Mouse (Mus musculus) A20 (cell line): ENCODE measurements around the gene Cenpx.

Source experiments
- DNase-seq: peaks from one replicate; pipeline ENCODE4 v3.0.0-alpha.2; 2011; ENCODE audit warnings: low read depth, low spot score

Gene Cenpx

DNA sequence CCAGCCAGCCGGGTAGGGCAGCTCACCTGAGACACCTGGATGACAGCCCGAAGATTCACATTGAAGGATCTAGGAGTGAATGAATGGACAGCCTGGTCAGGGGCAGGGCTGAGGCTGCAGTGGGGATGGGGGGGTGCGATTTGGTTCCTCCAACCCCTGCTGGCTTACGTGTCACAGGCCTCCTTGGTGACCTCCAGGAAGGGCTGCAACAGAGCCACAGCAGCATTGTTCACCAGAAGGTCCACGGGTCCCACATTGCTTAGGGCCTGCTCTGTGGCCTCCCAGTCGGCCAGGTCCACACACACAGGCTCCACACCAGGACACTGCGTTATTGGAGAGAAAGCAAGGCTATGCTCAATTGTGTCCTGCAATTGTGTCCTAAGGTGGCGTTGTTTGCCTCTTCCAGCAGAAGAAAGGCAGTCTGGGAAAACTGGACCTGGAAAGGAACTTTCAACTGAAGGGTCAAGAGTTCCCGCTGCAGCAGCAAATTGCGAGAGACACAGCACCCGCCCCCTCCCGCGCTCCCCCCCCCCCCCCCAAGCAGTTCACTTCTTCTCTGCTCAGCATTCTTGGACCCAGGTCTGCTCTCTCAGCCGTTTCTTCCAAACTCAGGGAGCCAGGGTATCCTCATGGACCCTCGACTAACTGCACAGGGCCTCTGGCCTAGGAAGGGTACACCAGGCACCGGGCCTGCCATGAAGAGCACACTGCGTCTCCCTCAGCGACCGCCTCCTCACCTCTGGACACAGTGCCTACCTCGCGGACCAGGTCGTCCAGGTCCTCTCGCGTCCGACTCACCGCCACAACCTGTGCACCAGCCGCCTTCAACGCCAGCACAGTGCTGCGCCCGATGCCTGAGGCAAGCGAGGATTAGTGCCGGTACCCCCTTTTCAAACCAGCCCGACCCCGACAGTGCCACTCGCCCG is 13.0 kb upstream of the Cenpx start:
- DNase-seq = no peak

GRCm38 (mm10) chr11:120723509-120723908 is 10.0 kb upstream of the Cenpx start:
- no peak for DNase-seq

DNA sequence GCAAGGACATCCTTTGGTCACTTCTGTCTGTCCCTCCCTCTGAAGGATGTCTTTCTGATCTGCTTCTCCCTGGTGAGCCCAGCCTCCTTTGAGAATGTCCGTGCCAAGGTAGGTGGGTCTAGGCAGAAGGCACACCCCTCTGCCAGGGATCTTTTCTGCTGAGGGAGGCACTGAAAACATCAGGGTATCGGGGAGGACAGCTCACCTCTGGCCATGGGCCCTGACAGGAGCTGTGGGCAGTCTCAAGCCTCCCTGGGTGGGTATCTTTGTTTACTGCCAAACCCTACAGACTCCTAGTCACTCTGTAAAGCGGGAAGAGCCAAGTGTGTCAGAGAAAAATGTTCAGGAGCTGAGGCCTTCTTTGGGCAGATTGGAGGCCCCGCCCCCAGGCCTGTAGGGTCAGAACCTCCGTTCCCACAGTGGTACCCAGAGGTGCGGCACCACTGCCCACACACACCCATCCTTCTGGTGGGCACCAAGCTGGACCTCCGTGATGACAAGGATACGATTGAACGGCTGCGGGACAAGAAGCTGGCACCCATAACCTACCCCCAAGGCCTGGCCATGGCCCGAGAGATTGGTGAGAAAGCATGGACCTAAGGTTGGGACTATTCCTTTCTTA is 9.3 kb upstream of the Cenpx start:
- no peak for DNase-seq

GRCm38 (mm10) chr11:120722067-120722630 is 8.6 kb upstream of the Cenpx start:
- no peak for DNase-seq

DNA sequence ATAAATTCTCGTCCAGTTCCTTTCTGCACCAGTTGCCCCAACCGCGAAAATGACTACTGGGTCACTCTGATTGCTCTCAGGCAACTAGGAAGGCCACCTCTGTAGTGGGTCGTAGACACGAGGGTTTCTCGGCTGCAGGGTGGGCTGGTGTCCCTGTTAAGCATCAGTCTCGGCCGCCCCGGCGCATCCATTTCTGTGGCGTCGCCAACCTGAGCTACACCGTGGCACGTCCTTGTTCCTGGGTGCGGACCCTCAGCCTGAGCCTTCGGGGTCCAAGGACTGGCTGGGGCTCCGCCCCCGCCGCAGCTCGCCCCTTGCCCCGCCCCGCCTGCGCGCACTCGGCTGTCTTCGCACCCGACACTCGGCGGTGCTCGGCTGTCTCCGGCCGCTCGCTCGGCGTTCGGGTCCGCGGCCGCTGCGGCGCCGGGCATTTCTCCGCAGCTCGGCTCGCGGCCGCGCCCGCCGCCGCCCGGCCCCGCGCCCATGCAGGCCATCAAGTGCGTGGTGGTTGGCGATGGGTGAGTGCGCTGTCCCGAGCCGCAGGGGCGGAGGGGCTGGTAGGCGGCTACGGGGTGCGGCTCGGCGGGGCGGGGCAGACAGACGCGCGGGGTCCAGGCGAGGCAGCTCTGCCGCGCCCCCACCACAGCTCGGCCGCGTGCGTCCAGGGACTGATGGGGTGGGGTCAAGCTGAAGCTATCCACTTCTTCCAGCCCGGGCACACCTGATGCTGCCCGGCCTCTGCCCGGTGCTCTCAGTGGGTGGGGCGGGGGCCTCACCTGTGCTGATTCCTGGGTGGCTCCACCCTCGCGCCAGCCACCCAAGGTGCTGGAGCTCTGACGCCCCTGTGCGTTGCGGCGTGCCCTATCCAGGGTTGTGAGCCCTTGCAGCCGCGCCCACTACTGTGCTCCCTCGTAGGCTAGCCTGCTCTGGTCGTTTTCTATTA is 7.9 kb upstream of the Cenpx start, which contains the start of gene Rac3:
Gene Rac3 (plus strand): TSS at position 347 of the 943 bp plus-strand sequence.
- no peak for DNase-seq

DNA sequence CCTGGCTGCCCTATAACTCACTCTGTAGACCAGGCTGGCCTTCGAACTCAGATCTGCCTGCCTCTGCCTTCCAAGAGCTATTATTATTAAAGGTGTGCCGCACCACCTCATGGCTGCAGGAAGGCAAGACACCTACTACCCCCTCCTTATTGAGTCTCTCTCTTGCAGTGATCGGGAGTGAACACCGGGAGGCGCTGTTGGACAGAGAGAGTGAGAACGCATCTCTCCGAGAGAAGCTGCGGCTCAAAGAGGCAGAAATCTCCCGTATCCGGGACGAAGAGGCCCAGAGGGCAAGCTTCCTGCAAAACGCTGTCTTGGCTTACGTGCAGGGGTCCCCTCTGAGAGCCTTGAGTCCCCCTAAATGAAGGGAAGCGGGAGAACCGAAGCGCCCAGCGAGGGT is 6.9 kb upstream of the Cenpx start:
- DNase-seq = peak; percentile 61

GRCm38 (mm10) chr11:120719841-120720376 is 6.4 kb upstream of the Cenpx start:
- DNase-seq = no peak

GRCm38 (mm10) chr11:120719242-120719641 is 5.7 kb upstream of the Cenpx start:
- no peak for DNase-seq

DNA sequence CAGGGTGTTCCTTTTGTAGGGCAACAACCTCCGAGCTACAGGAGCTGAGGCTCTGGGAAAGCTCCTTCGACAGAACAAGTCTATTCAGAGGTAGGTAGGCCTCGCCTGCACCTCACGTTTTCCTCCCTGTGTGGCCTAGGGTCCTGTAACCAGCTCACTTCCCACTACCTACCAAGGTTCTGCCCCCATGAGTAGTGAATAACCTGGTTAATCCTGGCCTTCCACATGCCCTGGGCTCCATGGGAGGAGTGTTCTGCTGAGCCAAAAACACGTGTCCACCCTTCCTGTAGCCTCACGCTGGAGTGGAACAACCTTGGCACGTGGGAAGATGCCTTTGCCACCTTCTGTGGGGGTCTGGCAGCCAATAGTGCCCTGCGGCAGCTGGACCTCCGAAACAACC is 1.6 kb upstream of the Cenpx start:
- DNase-seq = no peak

- DNase-seq = no peak
These were observed 1.0 kb upstream of the Cenpx start for GRCm38 (mm10) chr11:120714546-120714945.

DNA sequence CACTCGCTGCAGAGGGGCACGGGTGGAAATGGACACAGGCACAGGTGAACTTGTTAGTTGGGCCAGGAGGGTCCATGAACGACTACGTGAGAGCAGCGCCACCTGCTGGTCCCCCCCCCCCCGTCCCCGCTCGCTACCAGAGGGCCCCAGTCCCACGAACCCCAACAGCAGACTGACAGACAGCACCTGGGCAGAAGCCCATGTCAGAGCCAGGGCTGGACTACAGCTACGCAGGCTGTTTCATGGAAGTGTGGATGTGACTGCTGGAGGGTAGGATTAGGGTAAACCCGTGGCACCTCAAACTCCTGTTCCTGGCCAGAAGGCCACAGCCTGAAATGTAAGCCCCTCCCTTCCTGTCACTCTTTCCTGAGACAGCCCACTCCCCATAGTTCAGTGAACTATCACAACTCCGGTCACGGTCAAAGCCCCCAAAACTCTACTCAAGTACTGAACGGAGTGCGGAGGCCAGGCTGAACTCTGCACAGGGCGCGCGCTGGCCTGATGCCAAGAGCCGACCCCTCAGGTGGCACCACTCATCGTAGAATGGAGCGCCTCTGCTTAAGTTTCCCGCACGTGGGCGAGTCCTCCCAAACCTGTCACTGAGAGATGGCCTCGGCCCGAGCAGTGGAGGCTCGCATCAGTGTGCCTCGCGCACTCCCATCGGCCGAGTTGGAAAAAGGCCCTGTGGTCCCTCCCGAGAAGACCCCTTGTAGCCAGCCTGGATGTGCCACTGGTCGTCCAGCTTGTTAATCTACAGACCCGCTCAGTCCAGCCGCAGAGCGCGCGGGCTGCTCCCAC is 568 bp downstream of the Cenpx start:
- peak; percentile 86 for DNase-seq

DNA sequence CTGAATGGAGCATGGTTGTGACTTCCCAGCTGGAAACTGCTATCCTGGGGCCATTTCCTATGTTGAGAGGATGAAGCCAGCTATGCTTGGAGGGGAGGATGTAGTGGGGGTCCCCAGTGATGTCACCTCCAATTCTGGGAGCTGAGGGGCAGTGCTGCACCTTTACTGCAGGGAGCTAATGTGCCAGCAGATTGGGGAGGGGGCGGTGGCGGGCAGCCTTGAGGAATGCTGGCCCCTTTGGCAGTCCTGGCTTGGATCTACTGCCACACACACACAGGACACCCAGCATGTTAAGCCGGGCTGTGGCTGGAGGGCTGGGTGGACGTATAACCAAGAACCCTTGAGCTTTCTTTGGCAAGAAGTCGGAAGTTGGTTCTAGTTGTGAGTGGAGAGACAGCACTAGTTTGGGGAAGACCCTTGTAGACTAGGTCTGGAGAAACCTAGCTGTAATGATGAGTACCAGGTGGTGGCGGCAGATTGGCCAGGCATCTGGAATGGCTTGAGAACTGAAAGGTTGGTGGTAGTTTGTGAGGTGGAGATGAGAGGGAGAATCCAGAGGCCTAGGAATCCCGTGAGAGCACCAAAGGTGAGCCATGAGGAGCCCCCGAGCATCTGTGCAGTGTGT is 1.4 kb downstream of the Cenpx start:
- DNase-seq = no peak

GRCm38 (mm10) chr11:120710672-120711071 is 2.9 kb downstream of the Cenpx start:
- DNase-seq = no peak

- DNase-seq = peak; percentile 26
These were observed 4.0 kb downstream of the Cenpx start for GRCm38 (mm10) chr11:120709551-120709950.

GRCm38 (mm10) chr11:120707969-120708368 is 5.6 kb downstream of the Cenpx start:
- no peak for DNase-seq

GRCm38 (mm10) chr11:120707225-120707624 is 6.3 kb downstream of the Cenpx start:
- no peak for DNase-seq

DNA sequence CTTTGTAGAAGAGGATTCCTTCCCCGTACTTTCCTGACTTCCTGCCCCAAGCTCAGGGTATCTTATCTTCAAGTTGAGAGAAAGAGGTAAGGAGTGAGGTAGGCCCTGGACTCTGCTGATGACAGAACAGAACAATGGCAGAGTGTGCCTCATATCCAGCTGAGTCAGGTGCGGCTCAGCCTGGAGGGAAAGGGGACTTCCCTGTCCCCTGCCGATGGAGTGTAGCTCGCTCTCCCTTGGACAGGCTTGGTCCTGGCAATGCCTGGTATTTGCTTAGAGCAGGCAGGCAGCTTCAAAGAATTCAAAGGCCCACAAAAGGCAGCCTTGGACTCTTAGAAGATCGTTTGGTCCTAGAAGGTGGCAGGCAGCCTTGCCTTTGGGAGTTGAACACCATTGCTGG is 7.4 kb downstream of the Cenpx start:
- DNase-seq = no peak

DNA sequence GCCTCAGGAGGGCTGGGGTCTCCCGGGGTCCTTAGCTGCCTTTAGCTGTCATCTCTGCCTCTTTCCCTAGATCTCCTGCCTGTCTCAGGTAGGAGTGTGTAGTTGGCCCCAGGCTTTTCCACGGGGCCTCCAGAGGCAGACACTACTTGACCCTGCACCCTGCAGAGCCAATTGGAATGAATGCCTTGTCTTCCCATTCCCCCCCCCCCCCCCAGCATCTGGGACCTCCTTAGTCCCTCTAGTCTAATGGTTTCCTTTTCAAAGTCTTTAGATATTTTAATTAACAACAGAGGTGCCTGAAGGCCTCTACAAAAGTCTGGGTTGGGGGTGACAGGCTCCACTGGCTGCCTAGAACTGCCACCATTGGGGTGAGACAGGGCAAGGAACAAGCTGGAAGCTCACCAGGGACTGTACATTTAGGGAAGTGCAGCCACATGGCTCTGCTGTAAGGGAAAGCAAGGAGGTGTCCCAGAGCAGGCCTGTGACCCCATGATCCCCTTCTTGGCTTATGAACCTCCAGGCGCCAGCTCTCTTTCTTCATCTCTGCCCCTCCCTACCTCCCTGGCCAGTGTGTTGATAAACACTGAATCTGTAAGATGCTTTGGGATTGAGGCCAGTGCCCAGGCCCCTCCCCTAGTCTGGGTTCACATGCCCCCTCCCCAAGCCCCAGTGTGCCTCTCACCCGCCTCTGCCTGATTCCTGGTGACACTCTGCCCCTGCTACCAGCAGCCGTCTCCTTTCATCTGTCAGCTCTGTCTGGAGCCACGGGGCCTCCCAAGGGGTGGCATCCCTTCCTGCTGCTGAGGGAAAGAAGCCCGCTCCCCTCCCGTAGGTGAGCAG is 8.8 kb downstream of the Cenpx start:
- no peak for DNase-seq
